Mouse (Mus musculus): Measurements from ENCODE around the gene Smc4. TPM values are rescaled to one million over a fixed set of nuclear protein-coding genes. Genes with fewer than 3 reads are reported as not detected.

The Smc4 gene
- polyA plus RNA-seq, 1 experiment from 2014 or later: 74.2 TPM

GRCm38 (mm10) chr3:69026133-69026783 is 21.7 kb downstream of the Smc4 start:
- DNase-seq (ENCODE audit: low spot score) (no peak), ATAC-seq (peak; percentile 43; the same call in 1 of the 2 replicates)
- H3K27me3 ChIP-seq (replicated peaks; ENCODE audit: insufficient read depth, low read length): no peaks in the 10 kb centered on the region
- 82% methylated on average over 1 of the region's 1 CpGs for WGBS
- no peak overlapping the region for H3K4me2 ChIP-seq (replicated peaks; ENCODE audit: low read depth, low read length)
- H3K36me3 ChIP-seq (ENCODE audit: insufficient read depth, low read length): peaks cover 18% of the 10 kb centered on the region; the same call in 1 of the 2 replicates
- no peak overlapping the region for H3K27ac ChIP-seq (ENCODE audit: low read length)
- H3K4me3 ChIP-seq (ENCODE audit: low read depth, low read length): no peak overlapping the region
- no peaks in the 10 kb centered on the region for H3K9me3 ChIP-seq (ENCODE audit: low read length)
- no peaks in the 10 kb centered on the region for H3K4me1 ChIP-seq (ENCODE audit: insufficient read depth, low read depth, low read length)
- H3K9ac ChIP-seq (replicated peaks; ENCODE audit: low read depth): no peak overlapping the region
- TF ChIP-seq CTCF (IDR thresholded peaks at IDR 0.05): peak; percentile 43
- no peak for TF ChIP-seq EP300 (IDR thresholded peaks at IDR 0.05)

- H3K9me3 ChIP-seq (ENCODE audit: low read length): no peaks in the 10 kb centered on the region
- WGBS: 96% methylated on average over 2 of the region's 2 CpGs
- H3K4me2 ChIP-seq (replicated peaks; ENCODE audit: low read depth, low read length): no peak overlapping the region
- H3K27me3 ChIP-seq (replicated peaks; ENCODE audit: insufficient read depth, low read length): no peaks in the 10 kb centered on the region
- H3K36me3 ChIP-seq (ENCODE audit: insufficient read depth, low read length): 0 out of 2 replicates have a peak, but pooled peaks cover 3% of the 10 kb centered on the region
- no peak overlapping the region for H3K9ac ChIP-seq (replicated peaks; ENCODE audit: low read depth)
- no peak overlapping the region for H3K4me3 ChIP-seq (ENCODE audit: low read depth, low read length)
- H3K27ac ChIP-seq (ENCODE audit: low read length): no peak overlapping the region
- TF ChIP-seq CTCF (IDR thresholded peaks at IDR 0.05) (no peak), EP300 (IDR thresholded peaks at IDR 0.05) (no peak)
- DNase-seq (ENCODE audit: low spot score) (no peak), ATAC-seq (no peak)
- no peaks in the 10 kb centered on the region for H3K4me1 ChIP-seq (ENCODE audit: insufficient read depth, low read depth, low read length)
These were observed 35.6 kb downstream of the Smc4 start for GRCm38 (mm10) chr3:69040105-69040504.

- H3K4me2 ChIP-seq (replicated peaks; ENCODE audit: low read depth, low read length): no peak overlapping the region
- no peak overlapping the region for H3K27ac ChIP-seq (ENCODE audit: low read length)
- no peaks in the 10 kb centered on the region for H3K9me3 ChIP-seq (ENCODE audit: low read length)
- H3K4me3 ChIP-seq (ENCODE audit: low read depth, low read length): no peak overlapping the region
- DNase-seq (ENCODE audit: low spot score) (no peak), ATAC-seq (no peak)
- H3K36me3 ChIP-seq (ENCODE audit: insufficient read depth, low read length): no peaks in the 10 kb centered on the region
- H3K9ac ChIP-seq (replicated peaks; ENCODE audit: low read depth): no peak overlapping the region
- no peaks in the 10 kb centered on the region for H3K27me3 ChIP-seq (replicated peaks; ENCODE audit: insufficient read depth, low read length)
- WGBS: 51% methylated on average over 5 of the region's 5 CpGs
- TF ChIP-seq CTCF (IDR thresholded peaks at IDR 0.05) (no peak), EP300 (IDR thresholded peaks at IDR 0.05) (no peak)
- H3K4me1 ChIP-seq (ENCODE audit: insufficient read depth, low read depth, low read length): no peaks in the 10 kb centered on the region
These were observed 36.8 kb downstream of the Smc4 start for GRCm38 (mm10) chr3:69041298-69041697.

GRCm38 (mm10) chr3:69044167-69044591 is 39.6 kb downstream of the Smc4 start:
- ATAC-seq (peak; percentile 51), DNase-seq (ENCODE audit: low spot score) (no peak)
- H3K4me1 ChIP-seq (ENCODE audit: insufficient read depth, low read depth, low read length): no peaks in the 10 kb centered on the region
- peak overlapping the region; percentile 86 for H3K4me2 ChIP-seq (replicated peaks; ENCODE audit: low read depth, low read length)
- no peaks in the 10 kb centered on the region for H3K36me3 ChIP-seq (ENCODE audit: insufficient read depth, low read length)
- H3K9ac ChIP-seq (replicated peaks; ENCODE audit: low read depth): peak overlapping the region; percentile 65
- no peaks in the 10 kb centered on the region for H3K27me3 ChIP-seq (replicated peaks; ENCODE audit: insufficient read depth, low read length)
- TF ChIP-seq EP300 (IDR thresholded peaks at IDR 0.05) (no peak), CTCF (IDR thresholded peaks at IDR 0.05) (no peak)
- WGBS: 2% methylated on average over 27 of the region's 42 CpGs
- H3K4me3 ChIP-seq (ENCODE audit: low read depth, low read length): peak overlapping the region; percentile 84
- H3K9me3 ChIP-seq (ENCODE audit: low read length): no peaks in the 10 kb centered on the region
- H3K27ac ChIP-seq (ENCODE audit: low read length): peak overlapping the region; percentile 89

GRCm38 (mm10) chr3:69044645-69045399 is 40.3 kb downstream of the Smc4 start, which contains the start of gene Trim59:
TSS of gene Trim59 (minus strand) at chr3:69044755.
- H3K27me3 ChIP-seq (replicated peaks; ENCODE audit: insufficient read depth, low read length): no peaks in the 10 kb centered on the region
- peak; percentile 35; the same call in 1 of the 2 replicates for TF ChIP-seq CTCF (IDR thresholded peaks at IDR 0.05)
- no peak for TF ChIP-seq EP300 (IDR thresholded peaks at IDR 0.05)
- peak within 1 kb of the TSS; percentile 84 for H3K4me3 ChIP-seq (ENCODE audit: low read depth, low read length)
- H3K4me1 ChIP-seq (ENCODE audit: insufficient read depth, low read depth, low read length): no peaks in the 10 kb centered on the region
- peak; percentile 94 for ATAC-seq
- no peaks in the 10 kb centered on the region for H3K9me3 ChIP-seq (ENCODE audit: low read length)
- under 1% methylated on average over 43 of the region's 80 CpGs for WGBS
- DNase-seq (ENCODE audit: low spot score): peak; percentile 97
- peak within 1 kb of the TSS; percentile 89 for H3K27ac ChIP-seq (ENCODE audit: low read length)
- peak within 1 kb of the TSS; percentile 65 for H3K9ac ChIP-seq (replicated peaks; ENCODE audit: low read depth)
- no peaks in the 10 kb centered on the region for H3K36me3 ChIP-seq (ENCODE audit: insufficient read depth, low read length)
- peak within 1 kb of the TSS; percentile 86 for H3K4me2 ChIP-seq (replicated peaks; ENCODE audit: low read depth, low read length)

GRCm38 (mm10) chr3:69045400-69045703 is 40.8 kb downstream of the Smc4 start:
- H3K27me3 ChIP-seq (replicated peaks; ENCODE audit: insufficient read depth, low read length): no peaks in the 10 kb centered on the region
- ATAC-seq (no peak), DNase-seq (ENCODE audit: low spot score) (no peak)
- 3% methylated on average over 9 of the region's 9 CpGs for WGBS
- no peak for TF ChIP-seq EP300 (IDR thresholded peaks at IDR 0.05)
- no peak for TF ChIP-seq CTCF (IDR thresholded peaks at IDR 0.05)
- peak overlapping the region; percentile 84 for H3K4me3 ChIP-seq (ENCODE audit: low read depth, low read length)
- no peaks in the 10 kb centered on the region for H3K4me1 ChIP-seq (ENCODE audit: insufficient read depth, low read depth, low read length)
- peak overlapping the region; percentile 65 for H3K9ac ChIP-seq (replicated peaks; ENCODE audit: low read depth)
- H3K36me3 ChIP-seq (ENCODE audit: insufficient read depth, low read length): no peaks in the 10 kb centered on the region
- H3K27ac ChIP-seq (ENCODE audit: low read length): peak overlapping the region; percentile 89
- peak overlapping the region; percentile 86 for H3K4me2 ChIP-seq (replicated peaks; ENCODE audit: low read depth, low read length)
- no peaks in the 10 kb centered on the region for H3K9me3 ChIP-seq (ENCODE audit: low read length)

Measured in lung, postnatal 0 days (tissue).